Mouse (Mus musculus) limb, embryonic 10.5 days (tissue): ENCODE measurements at regions not wholly inside any gene's neighbourhood (a gene's known extent, or its start where the extent isn't known, plus 50 kb on each side); places are given as distances from the start of the nearest gene placed in this dataset.
A peak's percentile ranks its signal among the peaks of the same experiment; 100 is the strongest.

Experiments
- DNase-seq: peaks from one replicate; pipeline ENCODE4 v3.0.0-alpha.2; 2017; ENCODE audit warnings: low spot score
- H3K27ac ChIP-seq: fragments of 300-500 bp; sonication (generic); 2 replicates; pipeline ENCODE4 v1.5.1; 2016; ENCODE audit warnings: mild to moderate bottlenecking
- H3K27me3 ChIP-seq: fragments of 300-500 bp; sonication (generic); 2 replicates; pipeline ENCODE4 v1.6.1; 2016; ENCODE audit warnings: low read depth, mild to moderate bottlenecking; ENCODE audit not compliant: poor library complexity, severe bottlenecking
- H3K36me3 ChIP-seq: fragments of 300-500 bp; sonication (generic); 2 replicates; pipeline ENCODE4 v1.6.1; 2016; ENCODE audit warnings: mild to moderate bottlenecking, moderate library complexity
- H3K4me1 ChIP-seq: fragments of 300-500 bp; sonication (generic); 2 replicates; pipeline ENCODE4 v1.6.1; 2016
- H3K4me3 ChIP-seq: fragments of 300-500 bp; sonication (generic); 2 replicates; pipeline ENCODE4 v1.5.1; 2016; ENCODE audit warnings: mild to moderate bottlenecking, moderate library complexity
- H3K9me3 ChIP-seq: fragments of 300-500 bp; sonication (generic); replicated peaks from 2 replicates; pipeline ENCODE4 v1.6.1; 2016; ENCODE audit warnings: mild to moderate bottlenecking
- WGBS: fragments of 180-500 bp; shearing (Covaris S2); methylation state at CpG from one replicate; pipeline ENCODE4 v1.1.7; 2016; 5-methylcytosine and 5-hydroxymethylcytosine counted together

DNA sequence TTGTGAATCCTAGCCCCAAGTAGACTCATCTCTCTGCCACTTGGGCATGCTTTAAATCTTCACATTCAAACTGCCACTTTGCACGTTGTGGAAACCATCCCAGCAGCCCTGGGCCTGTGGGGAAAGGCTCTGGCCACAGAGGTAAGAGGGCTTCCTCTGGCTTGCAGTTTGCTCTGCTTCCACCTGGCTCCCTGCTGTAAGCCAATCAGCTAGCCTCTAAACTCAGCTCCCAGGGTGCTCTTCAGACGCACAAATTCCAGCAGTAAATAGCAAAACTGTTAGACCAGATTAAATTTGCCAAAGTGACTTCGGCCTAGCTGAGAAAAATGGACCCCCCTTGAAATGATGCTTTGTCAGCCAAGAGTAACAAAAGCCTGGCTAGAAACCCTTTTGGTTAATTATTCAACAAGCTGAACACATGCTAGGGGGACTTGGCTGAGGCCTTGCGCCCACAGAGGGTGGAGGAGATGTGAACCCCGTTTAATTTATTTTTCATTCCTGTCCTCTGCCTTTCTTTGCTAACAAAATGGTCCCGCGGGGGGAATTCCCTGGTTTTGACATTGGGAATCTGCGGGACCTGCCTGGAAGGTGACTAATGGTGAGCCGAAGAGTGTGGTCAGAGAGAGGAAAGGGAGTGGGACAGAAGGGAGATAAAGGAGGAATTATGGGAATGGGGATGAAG, 84.1 kb upstream of the Cops8 start:
- peaks cover 38% of the 10 kb centered on the region for H3K4me1 ChIP-seq
- no peaks in the 10 kb centered on the region for H3K27me3 ChIP-seq
- H3K9me3 ChIP-seq, result no peaks in the 10 kb centered on the region
- 80% methylated on average over 9 of the region's 9 CpGs for WGBS
- H3K4me3 ChIP-seq, result no peak overlapping the region
- H3K27ac ChIP-seq, result peak overlapping the region; percentile 83
- H3K36me3 ChIP-seq, result no peaks in the 10 kb centered on the region
- DNase-seq, result no peak

GRCm38 (mm10) chr1:90519284-90520275, 83.2 kb upstream of the Cops8 start:
- Histone ChIP-seq H3K4me3 (no peak overlapping the region), H3K9me3 (no peaks in the 10 kb centered on the region), H3K36me3 (no peaks in the 10 kb centered on the region), H3K27me3 (no peaks in the 10 kb centered on the region), H3K4me1 (peaks cover 41% of the 10 kb centered on the region), H3K27ac (peak overlapping the region; percentile 83)
- WGBS, result 56% methylated on average over 12 of the region's 12 CpGs
- peak; percentile 50 for DNase-seq

DNA sequence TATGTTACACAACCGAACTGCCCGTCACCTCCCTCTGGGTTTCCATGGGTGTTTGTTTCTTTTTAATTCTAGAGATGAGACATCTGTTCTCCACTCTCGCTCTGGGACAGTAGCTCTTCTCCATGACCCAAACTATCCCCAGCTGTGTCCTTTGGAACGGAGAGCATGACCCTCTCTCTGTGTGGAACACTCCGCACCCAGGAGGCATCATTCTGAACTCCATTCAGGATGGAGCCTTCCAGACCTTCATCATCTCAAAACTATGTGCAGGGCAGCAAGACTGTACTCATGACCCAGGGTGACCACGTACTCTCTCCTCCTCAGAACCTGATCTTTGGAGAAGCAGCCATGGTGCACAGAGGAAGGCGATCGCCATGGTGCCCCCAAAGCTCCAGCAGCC, 80.5 kb upstream of the Cops8 start:
- Histone ChIP-seq H3K9me3 (no peaks in the 10 kb centered on the region), H3K4me1 (peaks cover 42% of the 10 kb centered on the region), H3K27ac (peak overlapping the region; percentile 10; the same call in 1 of the 2 replicates), H3K4me3 (no peak overlapping the region), H3K27me3 (no peaks in the 10 kb centered on the region), H3K36me3 (no peaks in the 10 kb centered on the region)
- WGBS, result 90% methylated on average over 8 of the region's 8 CpGs
- DNase-seq, result no peak

DNA sequence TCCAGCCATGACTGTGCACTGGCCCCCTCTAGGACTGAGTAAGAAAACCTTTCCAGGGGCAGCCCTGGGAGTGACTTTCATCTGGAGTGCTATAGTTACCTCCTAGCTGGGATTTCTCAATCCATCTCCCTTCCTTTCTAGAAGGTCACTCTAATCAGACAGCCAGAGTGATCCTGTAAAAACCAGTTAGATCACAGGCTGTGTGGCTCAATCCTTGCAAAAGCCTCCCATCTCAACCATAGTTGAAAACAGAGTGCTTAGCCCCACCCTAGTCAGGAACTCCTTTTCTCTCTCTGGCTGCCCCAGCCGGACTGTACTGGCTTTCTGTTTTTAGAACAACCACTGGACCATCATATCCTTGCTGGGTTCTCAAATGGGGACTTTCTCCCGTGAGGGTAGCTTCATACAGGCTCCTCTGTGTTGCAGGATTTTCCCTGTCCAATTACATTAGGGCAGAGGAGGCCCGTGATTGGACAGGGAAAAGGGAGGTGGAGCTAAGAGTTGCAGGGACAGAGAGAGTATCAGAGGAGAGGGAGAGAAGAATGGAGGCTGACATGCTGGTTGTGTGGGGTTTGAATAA, 78.0 kb upstream of the Cops8 start:
- H3K36me3 ChIP-seq, result no peaks in the 10 kb centered on the region
- WGBS, result 37% methylated on average over 3 of the region's 3 CpGs
- peak overlapping the region; percentile 25; the same call in 1 of the 2 replicates for H3K27ac ChIP-seq

DNA sequence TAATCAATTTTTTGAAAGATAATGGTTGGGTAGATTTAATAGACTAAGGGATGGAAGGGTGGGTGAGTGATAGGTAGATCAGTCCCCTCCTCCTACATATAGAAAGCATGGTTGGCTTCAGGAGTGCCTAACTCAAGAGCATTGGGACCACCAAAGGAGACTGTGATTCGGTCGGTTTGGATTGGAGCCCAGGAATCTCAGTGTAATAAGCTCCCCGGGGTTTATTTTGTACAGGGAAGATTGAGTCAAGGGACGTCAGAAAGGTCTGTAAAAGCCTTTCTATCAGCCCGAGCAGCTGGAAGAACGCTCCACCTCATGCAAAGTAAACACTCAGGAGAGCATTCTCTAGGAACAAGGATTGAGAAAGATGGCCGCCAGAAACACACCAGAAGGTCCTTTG, 76.5 kb upstream of the Cops8 start:
- DNase-seq, result no peak
- WGBS, result 89% methylated on average over 7 of the region's 7 CpGs
- Histone ChIP-seq H3K27me3 (no peaks in the 10 kb centered on the region), H3K4me3 (no peak overlapping the region), H3K36me3 (no peaks in the 10 kb centered on the region), H3K9me3 (no peaks in the 10 kb centered on the region), H3K27ac (no peak overlapping the region), H3K4me1 (peaks cover 18% of the 10 kb centered on the region)

More for the DNA sequence above, 78.0 kb upstream of the Cops8 start:
- Histone ChIP-seq H3K9me3 (no peaks in the 10 kb centered on the region), H3K4me1 (peaks cover 33% of the 10 kb centered on the region), H3K4me3 (no peak overlapping the region), H3K27me3 (no peaks in the 10 kb centered on the region)
- no peak for DNase-seq

DNA sequence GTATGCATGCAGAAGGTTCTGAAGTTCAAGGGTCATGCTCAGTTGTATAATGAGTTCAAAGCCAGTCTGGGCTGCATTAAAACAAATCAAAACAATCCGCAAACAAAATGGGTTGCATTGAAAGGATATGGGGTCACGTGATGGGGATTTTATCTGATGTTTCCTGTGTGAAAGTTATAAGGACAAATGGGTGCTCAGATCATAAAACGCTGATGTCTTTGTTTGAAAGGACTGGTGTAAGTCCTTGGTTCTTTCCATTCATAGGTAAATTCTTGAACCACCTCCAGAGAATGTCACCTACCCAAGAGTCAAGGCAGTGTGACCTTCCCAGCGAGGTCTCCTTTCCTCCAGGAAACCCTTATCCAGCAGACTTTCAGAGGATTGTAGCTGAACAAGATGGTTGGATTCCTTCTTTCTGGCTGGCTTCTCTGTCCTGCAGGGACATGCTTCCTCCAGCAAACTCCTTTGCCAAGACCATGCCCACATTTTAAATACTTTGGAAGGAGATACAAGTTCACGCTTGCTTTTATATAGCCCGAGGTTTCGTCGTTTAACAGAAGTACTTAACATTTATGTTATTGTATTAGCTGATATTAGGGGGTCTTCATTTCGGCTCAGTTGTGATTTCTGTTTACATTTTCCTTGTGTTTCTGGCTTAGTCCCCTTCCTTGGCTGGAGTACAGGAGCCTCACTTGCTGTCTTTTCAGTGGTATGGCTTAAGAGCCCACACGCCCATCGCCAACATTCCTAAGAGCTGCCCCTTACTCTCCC, 74.6 kb upstream of the Cops8 start:
- 83% methylated on average over 11 of the region's 11 CpGs for WGBS
- no peak overlapping the region for H3K27ac ChIP-seq
- no peak for DNase-seq
- peaks cover 19% of the 10 kb centered on the region for H3K4me1 ChIP-seq
- no peak overlapping the region for H3K4me3 ChIP-seq
- no peaks in the 10 kb centered on the region for H3K9me3 ChIP-seq
- no peaks in the 10 kb centered on the region for H3K36me3 ChIP-seq
- no peaks in the 10 kb centered on the region for H3K27me3 ChIP-seq

DNA sequence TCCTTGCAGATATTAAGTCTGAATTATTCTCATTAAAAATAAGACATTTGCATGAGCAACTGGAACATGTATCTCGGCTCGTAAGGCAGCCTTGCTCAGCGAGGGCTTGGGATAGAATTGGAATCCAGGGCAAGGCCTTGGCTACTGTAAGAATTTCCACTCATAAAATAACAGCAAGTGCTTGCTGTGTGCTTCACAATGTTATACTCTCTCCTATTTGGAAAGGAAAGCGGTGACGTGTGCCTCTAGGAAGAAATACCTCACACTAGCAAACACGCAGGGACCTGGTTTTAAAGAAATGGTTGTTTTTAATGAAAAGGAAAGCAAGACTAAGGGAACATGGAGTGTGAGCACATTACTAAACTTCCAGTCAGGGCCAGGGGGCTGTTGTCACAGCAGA, 69.3 kb upstream of the Cops8 start:
- Histone ChIP-seq H3K27me3 (no peaks in the 10 kb centered on the region), H3K9me3 (no peaks in the 10 kb centered on the region), H3K27ac (no peak overlapping the region), H3K4me1 (peaks cover 14% of the 10 kb centered on the region), H3K36me3 (no peaks in the 10 kb centered on the region), H3K4me3 (no peak overlapping the region)
- DNase-seq, result no peak
- WGBS, result 93% methylated on average over 6 of the region's 6 CpGs

DNA sequence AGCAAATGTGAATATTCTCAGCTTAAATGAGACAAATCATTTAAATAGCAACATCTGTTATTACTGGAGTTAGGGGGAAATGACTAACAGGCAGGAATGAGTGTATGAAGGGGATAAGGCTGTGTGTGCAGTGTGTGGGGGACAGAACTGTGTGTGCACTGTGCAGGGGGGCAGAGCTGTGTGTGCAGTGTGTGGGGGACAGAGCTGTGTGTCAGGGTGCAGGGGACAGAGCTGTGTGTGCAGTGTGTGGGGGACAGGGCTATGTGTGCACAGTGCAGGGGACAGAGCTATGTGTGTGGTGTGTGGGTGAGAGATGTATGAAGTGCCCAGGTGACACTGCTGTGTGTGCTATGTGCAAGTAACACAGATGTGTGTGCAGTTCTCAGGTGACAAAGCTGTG, 66.7 kb upstream of the Cops8 start:
- Histone ChIP-seq H3K27ac (0 out of 2 replicates have a peak overlapping the region, but pooled peaks have one; percentile 22), H3K36me3 (no peaks in the 10 kb centered on the region), H3K4me1 (peaks cover 14% of the 10 kb centered on the region), H3K27me3 (no peaks in the 10 kb centered on the region), H3K4me3 (no peak overlapping the region), H3K9me3 (no peaks in the 10 kb centered on the region; the same call in 1 of the 2 replicates)
- no peak for DNase-seq

GRCm38 (mm10) chr1:90543801-90544795, 58.7 kb upstream of the Cops8 start:
- WGBS, result 41% methylated on average over 19 of the region's 19 CpGs
- DNase-seq, result no peak

DNA sequence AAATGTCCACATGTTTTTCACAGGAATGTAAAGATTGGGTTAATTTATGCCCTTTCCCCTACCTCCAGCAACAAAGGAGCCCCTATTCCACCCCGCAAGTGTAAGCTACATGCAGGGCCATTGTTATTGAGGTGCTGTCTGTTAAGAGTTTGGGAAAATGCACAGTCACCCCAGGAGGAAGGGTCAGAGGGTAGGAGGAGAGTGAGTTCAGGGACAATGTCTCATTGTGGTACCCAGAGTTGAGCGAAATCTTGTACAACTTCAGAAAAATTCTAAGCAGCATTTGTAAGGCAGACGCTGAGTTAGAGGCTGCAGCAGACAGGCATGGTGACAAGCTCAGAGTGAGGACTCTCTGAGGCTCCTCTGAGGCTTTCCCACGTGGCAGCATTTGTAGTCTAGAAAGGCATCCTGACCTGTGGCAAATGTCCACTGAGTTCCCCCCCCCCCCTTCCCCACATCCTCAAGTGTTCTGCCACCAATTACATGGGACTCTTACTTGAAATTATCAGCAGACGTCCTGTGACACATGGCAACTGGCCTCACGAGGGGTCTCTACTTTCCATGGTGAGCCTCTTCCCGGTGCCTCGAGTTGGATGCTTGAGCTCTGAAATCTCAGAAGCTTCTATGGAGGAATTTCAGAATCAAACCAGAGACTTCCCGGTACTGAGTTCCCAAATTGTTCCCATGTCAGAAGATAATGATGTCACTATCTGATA, 57.8 kb upstream of the Cops8 start:
- no peak overlapping the region for H3K4me3 ChIP-seq
- no peaks in the 10 kb centered on the region for H3K36me3 ChIP-seq
- WGBS, result 47% methylated on average over 9 of the region's 9 CpGs
- H3K27me3 ChIP-seq, result no peaks in the 10 kb centered on the region; the same call in 1 of the 2 replicates
- H3K4me1 ChIP-seq, result peaks cover 28% of the 10 kb centered on the region
- H3K27ac ChIP-seq, result peak overlapping the region; percentile 56
- peaks cover 2% of the 10 kb centered on the region; the same call in 1 of the 2 replicates for H3K9me3 ChIP-seq
- DNase-seq, result no peak

More at GRCm38 (mm10) chr1:90543801-90544795, 58.7 kb upstream of the Cops8 start:
- peak overlapping the region; percentile 63 for H3K27ac ChIP-seq
- H3K36me3 ChIP-seq, result no peaks in the 10 kb centered on the region
- H3K27me3 ChIP-seq, result no peaks in the 10 kb centered on the region; the same call in 1 of the 2 replicates
- peaks cover 28% of the 10 kb centered on the region for H3K4me1 ChIP-seq
- H3K4me3 ChIP-seq, result no peak overlapping the region
- peaks cover 2% of the 10 kb centered on the region; the same call in 1 of the 2 replicates for H3K9me3 ChIP-seq

- Histone ChIP-seq H3K27ac (no peak overlapping the region), H3K36me3 (no peaks in the 10 kb centered on the region), H3K27me3 (no peaks in the 10 kb centered on the region), H3K4me1 (peaks cover 36% of the 10 kb centered on the region), H3K4me3 (no peak overlapping the region), H3K9me3 (no peaks in the 10 kb centered on the region)
- 78% methylated on average over 6 of the region's 6 CpGs for WGBS
- no peak for DNase-seq
Measured at GRCm38 (mm10) chr1:90552644-90553043, 50.1 kb upstream of the Cops8 start.
